Mouse (Mus musculus) embryonic fibroblast, embryonic 13.5 days (primary cell): ENCODE results near the gene Shcbp1l.
"Not testable (repeated sequence)": the region's sequence is repeated elsewhere in the genome, so short reads cannot be mapped to it uniquely, and the experiment has no call there.

Experiments
- CTCF ChIP-seq: IDR thresholded peaks from 2 replicates; pipeline ENCODE4 v1.5.1; 2011; ENCODE audit warnings: mild to moderate bottlenecking, control low read depth, low read length, moderate library complexity, borderline replicate concordance; ENCODE audit not compliant: insufficient read depth
- POLR2A ChIP-seq: IDR thresholded peaks from 2 replicates; pipeline ENCODE4 v1.6.1; 2011; ENCODE audit warnings: low read depth, mild to moderate bottlenecking, control low read depth, low read length, moderate library complexity

DNA sequence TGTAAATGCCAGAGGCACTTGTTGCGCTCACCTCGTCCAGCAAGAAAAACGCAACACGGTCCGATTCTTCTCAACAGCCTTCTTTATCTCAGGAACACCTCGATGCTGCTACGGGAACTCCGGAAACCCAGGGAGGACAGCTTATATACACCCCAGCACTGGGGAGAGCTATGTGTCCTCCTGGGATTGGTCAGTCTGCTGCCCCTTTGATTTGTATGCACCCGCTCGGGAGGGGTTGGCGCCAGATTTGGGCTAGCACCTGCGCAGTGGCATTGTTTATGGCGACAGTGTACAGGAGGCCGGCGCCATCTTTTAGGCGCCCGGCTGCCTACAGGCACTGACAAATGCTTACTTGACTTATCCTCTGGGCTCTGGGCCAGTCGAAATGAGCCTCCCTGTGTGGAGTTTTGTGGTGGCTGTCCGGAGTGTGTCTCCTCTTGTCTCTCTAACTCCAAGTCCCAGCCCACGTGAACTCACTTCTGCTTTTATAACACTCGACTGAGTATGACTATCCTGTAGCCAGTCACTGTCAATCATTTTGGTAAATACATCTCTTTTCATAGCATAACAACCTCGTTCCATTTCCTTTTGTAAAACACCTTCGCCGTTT is 10.7 kb upstream of the Shcbp1l start:
- TF ChIP-seq CTCF, POLR2A: not testable (repeated sequence)
